Mouse (Mus musculus): ENCODE measurements around the gene Slc38a2. TPM values are rescaled to one million over a fixed set of nuclear protein-coding genes. Genes with fewer than 3 reads are reported as not detected.
A peak's percentile ranks its signal among the peaks of the same experiment; 100 is the strongest.

The Slc38a2 gene
- polyA plus RNA-seq, 1 experiment from 2014 or later: 190 TPM

DNA sequence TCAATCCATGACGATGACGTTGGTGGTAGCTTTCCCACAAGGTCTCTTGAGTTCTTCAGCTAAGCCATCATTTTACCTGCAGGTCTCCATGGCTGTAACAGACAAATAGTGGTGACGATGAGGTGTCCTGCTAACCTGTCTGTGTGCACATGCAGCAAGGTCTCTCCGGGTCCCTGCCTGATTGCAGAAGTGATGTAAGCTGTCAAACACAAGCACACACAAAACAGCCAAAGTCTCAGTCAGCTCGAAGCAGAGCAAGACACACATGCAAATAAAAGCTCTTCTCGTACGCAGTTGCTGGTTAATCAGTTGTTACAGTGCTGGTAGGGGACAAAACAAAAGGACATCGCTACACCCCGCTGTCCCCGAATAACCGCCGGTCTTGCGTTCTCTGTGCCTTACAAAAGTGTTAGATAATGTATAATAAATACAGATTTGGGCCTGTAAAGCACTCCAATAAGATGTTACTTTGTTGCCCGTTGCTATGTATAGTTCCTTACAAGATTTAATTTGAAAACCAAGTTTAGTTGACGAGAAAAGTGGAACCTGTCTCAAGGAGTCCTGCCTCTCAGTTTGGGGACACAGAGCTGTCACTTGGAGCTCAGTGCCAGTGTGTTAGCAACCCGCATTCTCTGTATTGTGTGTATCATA, 43.2 kb upstream of the Slc38a2 start:
- 90% methylated on average over 16 of the region's 16 CpGs for WGBS
- no peak for ATAC-seq (replicated peaks; ENCODE audit: extremely low read depth, insufficient read depth, low FRiP score)
- no peaks in the 10 kb centered on the region for H3K27me3 ChIP-seq (ENCODE audit: control insufficient read depth, insufficient read depth, low read length)
- peak overlapping the region; percentile 92 for H3K27ac ChIP-seq (ENCODE audit: low read length)
- H3K4me3 ChIP-seq (ENCODE audit: low read length): no peak overlapping the region
- no peak overlapping the region for H3K4me2 ChIP-seq (ENCODE audit: low read depth, low read length)
- H3K4me1 ChIP-seq (ENCODE audit: control insufficient read depth, insufficient read depth, low read length): peaks cover 19% of the 10 kb centered on the region
- H3K9me3 ChIP-seq (replicated peaks; ENCODE audit: control insufficient read depth, low read length): no peaks in the 10 kb centered on the region
- no peaks in the 10 kb centered on the region for H3K36me3 ChIP-seq (ENCODE audit: control insufficient read depth, insufficient read depth)
- H3K9ac ChIP-seq (ENCODE audit: low read length): no peak overlapping the region

DNA sequence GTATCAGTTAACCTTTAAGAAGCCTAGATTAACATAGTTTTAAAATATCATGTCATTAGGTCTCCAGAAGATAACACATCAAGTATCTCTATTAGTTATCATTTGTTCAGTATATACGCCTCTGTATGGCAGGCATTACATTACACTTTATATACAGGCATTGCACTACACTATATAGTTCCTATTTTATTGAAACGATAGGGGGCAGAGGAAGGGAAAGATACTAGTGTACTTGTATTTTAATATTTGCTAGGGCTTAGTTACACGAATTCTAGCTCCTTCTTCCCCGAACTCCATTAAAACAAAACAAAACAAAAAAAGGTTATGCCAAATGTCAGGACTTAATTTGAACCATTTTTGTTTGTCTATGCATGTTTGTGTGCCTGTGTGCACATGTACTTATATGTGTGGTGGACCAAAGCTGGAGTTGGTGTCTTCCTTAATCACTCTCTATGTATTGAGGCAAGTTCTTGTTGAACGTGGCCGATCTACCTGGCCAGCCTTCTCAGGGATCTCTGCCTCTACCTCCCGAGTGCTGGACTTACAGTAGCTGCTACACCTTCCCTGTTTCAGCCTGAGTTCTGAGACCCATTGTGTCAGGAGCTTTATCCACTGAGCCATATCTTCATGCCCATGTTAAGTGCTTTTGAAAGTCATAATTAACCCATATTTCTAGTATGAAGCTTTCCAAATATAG, 41.5 kb upstream of the Slc38a2 start:
- Histone ChIP-seq H3K4me3 (ENCODE audit: low read length) (no peak overlapping the region), H3K4me1 (ENCODE audit: control insufficient read depth, insufficient read depth, low read length) (peaks cover 17% of the 10 kb centered on the region), H3K9me3 (replicated peaks; ENCODE audit: control insufficient read depth, low read length) (no peaks in the 10 kb centered on the region), H3K9ac (ENCODE audit: low read length) (no peak overlapping the region), H3K4me2 (ENCODE audit: low read depth, low read length) (no peak overlapping the region), H3K27me3 (ENCODE audit: control insufficient read depth, insufficient read depth, low read length) (no peaks in the 10 kb centered on the region), H3K27ac (ENCODE audit: low read length) (no peak overlapping the region), H3K36me3 (ENCODE audit: control insufficient read depth, insufficient read depth) (no peaks in the 10 kb centered on the region)
- 86% methylated on average over 7 of the region's 7 CpGs for WGBS
- ATAC-seq (replicated peaks; ENCODE audit: extremely low read depth, insufficient read depth, low FRiP score): no peak

DNA sequence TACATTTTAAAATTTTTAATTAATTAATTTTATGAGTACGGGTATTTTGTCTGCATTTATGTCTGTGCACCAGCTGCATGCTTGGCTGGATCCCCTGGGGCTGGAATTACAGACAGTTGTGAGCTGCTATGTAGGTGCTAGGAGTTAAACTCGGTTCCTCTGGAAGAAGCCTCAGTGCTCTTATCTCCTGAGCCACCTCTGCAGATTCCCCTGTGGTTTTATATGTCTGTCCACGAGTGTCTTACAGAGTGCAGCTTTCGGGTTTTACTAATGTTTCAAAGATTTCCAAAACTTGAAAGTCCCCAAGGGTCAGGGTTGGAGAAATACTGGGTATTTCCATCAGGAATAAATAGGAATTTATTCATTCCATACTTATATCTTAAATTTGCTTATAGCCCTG, 40.6 kb upstream of the Slc38a2 start:
- H3K36me3 ChIP-seq (ENCODE audit: control insufficient read depth, insufficient read depth): no peaks in the 10 kb centered on the region
- no peaks in the 10 kb centered on the region for H3K9me3 ChIP-seq (replicated peaks; ENCODE audit: control insufficient read depth, low read length)
- H3K27ac ChIP-seq (ENCODE audit: low read length): no peak overlapping the region
- H3K27me3 ChIP-seq (ENCODE audit: control insufficient read depth, insufficient read depth, low read length): no peaks in the 10 kb centered on the region
- no peak overlapping the region for H3K4me2 ChIP-seq (ENCODE audit: low read depth, low read length)
- peaks cover 17% of the 10 kb centered on the region for H3K4me1 ChIP-seq (ENCODE audit: control insufficient read depth, insufficient read depth, low read length)
- H3K9ac ChIP-seq (ENCODE audit: low read length): no peak overlapping the region
- WGBS: 55% methylated on average over 4 of the region's 4 CpGs
- ATAC-seq (replicated peaks; ENCODE audit: extremely low read depth, insufficient read depth, low FRiP score): no peak
- H3K4me3 ChIP-seq (ENCODE audit: low read length): no peak overlapping the region

DNA sequence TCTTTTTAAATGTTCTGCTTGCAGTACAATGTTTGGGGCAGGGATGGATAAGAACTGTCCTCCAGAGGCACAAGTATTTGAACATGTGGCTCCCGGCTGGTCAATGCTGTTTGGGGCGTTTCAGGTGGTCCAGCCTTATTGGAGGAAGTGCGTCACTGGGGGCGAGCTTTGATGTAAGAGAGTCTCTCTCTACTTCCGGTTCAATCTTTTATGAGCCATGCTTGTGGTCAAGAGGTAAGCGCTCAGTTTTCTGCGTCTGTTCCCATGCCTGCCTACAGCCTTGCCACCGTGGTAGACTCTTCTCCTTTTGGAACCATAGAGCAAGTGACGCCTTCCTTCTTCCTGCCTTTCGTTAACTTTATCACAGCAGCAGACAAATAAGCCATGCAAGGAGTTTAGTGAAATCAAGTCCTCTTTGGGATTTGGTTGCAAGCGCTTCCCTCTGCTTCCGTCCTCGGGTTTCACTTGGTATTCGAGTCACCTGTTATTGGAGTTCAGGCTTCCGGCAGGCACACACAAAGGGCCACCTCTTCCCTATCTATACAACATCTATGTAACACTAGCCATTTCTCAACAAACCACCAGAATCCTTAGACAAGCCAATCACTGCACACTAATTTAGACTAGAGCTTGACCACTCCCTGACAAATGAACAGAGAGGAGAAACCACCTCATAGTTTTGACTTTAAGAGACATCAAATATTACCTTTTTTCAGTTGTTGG, 37.3 kb upstream of the Slc38a2 start:
- 77% methylated on average over 15 of the region's 15 CpGs for WGBS
- Histone ChIP-seq H3K4me1 (ENCODE audit: control insufficient read depth, insufficient read depth, low read length) (peaks cover 10% of the 10 kb centered on the region), H3K27me3 (ENCODE audit: control insufficient read depth, insufficient read depth, low read length) (no peaks in the 10 kb centered on the region), H3K9ac (ENCODE audit: low read length) (no peak overlapping the region), H3K4me2 (ENCODE audit: low read depth, low read length) (no peak overlapping the region), H3K36me3 (ENCODE audit: control insufficient read depth, insufficient read depth) (no peaks in the 10 kb centered on the region), H3K27ac (ENCODE audit: low read length) (no peak overlapping the region), H3K4me3 (ENCODE audit: low read length) (no peak overlapping the region), H3K9me3 (replicated peaks; ENCODE audit: control insufficient read depth, low read length) (no peaks in the 10 kb centered on the region)
- ATAC-seq (replicated peaks; ENCODE audit: extremely low read depth, insufficient read depth, low FRiP score): no peak

- WGBS: 79% methylated on average over 15 of the region's 15 CpGs
Observed at GRCm38 (mm10) chr15:96735562-96736160, 36.1 kb upstream of the Slc38a2 start.

GRCm38 (mm10) chr15:96734423-96734822, 34.9 kb upstream of the Slc38a2 start:
- Histone ChIP-seq H3K9ac (ENCODE audit: low read length) (no peak overlapping the region), H3K4me2 (ENCODE audit: low read depth, low read length) (no peak overlapping the region), H3K4me1 (ENCODE audit: control insufficient read depth, insufficient read depth, low read length) (peaks cover 17% of the 10 kb centered on the region), H3K36me3 (ENCODE audit: control insufficient read depth, insufficient read depth) (no peaks in the 10 kb centered on the region), H3K27ac (ENCODE audit: low read length) (peak overlapping the region; percentile 72), H3K27me3 (ENCODE audit: control insufficient read depth, insufficient read depth, low read length) (no peaks in the 10 kb centered on the region), H3K4me3 (ENCODE audit: low read length) (no peak overlapping the region), H3K9me3 (replicated peaks; ENCODE audit: control insufficient read depth, low read length) (no peaks in the 10 kb centered on the region)
- ATAC-seq (replicated peaks; ENCODE audit: extremely low read depth, insufficient read depth, low FRiP score): no peak
- WGBS: 36% methylated on average over 7 of the region's 7 CpGs

More at GRCm38 (mm10) chr15:96735562-96736160, 36.1 kb upstream of the Slc38a2 start:
- H3K27ac ChIP-seq (ENCODE audit: low read length): no peak overlapping the region
- no peak overlapping the region for H3K4me2 ChIP-seq (ENCODE audit: low read depth, low read length)
- no peak overlapping the region for H3K4me3 ChIP-seq (ENCODE audit: low read length)
- ATAC-seq (replicated peaks; ENCODE audit: extremely low read depth, insufficient read depth, low FRiP score): no peak
- no peak overlapping the region for H3K9ac ChIP-seq (ENCODE audit: low read length)
- H3K9me3 ChIP-seq (replicated peaks; ENCODE audit: control insufficient read depth, low read length): no peaks in the 10 kb centered on the region
- no peaks in the 10 kb centered on the region for H3K36me3 ChIP-seq (ENCODE audit: control insufficient read depth, insufficient read depth)
- H3K27me3 ChIP-seq (ENCODE audit: control insufficient read depth, insufficient read depth, low read length): no peaks in the 10 kb centered on the region
- H3K4me1 ChIP-seq (ENCODE audit: control insufficient read depth, insufficient read depth, low read length): peaks cover 10% of the 10 kb centered on the region

DNA sequence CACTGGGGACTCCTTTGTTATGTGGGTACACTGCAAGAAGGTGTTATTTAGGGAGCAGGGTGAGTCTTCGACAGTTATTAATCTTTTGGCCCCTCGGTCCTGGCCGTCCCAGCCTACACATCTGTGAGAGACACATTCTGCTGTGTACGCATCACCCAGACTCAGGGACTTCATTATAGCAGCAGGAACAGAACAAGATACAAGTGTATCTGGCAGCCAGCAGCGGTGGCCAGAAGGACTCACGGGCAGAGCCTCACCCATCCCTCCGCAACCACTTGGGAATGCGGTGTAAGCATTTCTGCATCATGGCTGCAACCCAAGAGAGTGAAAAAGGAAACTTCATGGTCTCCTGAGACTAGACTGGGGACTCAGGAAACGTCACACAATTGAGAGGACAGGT, 30.9 kb upstream of the Slc38a2 start:
- 77% methylated on average over 9 of the region's 9 CpGs for WGBS
- Histone ChIP-seq H3K9ac (ENCODE audit: low read length) (no peak overlapping the region), H3K27me3 (ENCODE audit: control insufficient read depth, insufficient read depth, low read length) (no peaks in the 10 kb centered on the region), H3K4me3 (ENCODE audit: low read length) (no peak overlapping the region), H3K4me2 (ENCODE audit: low read depth, low read length) (no peak overlapping the region), H3K4me1 (ENCODE audit: control insufficient read depth, insufficient read depth, low read length) (peaks cover 19% of the 10 kb centered on the region), H3K36me3 (ENCODE audit: control insufficient read depth, insufficient read depth) (no peaks in the 10 kb centered on the region), H3K9me3 (replicated peaks; ENCODE audit: control insufficient read depth, low read length) (no peaks in the 10 kb centered on the region), H3K27ac (ENCODE audit: low read length) (peak overlapping the region; percentile 14; the same call in 1 of the 2 replicates)
- ATAC-seq (replicated peaks; ENCODE audit: extremely low read depth, insufficient read depth, low FRiP score): no peak

DNA sequence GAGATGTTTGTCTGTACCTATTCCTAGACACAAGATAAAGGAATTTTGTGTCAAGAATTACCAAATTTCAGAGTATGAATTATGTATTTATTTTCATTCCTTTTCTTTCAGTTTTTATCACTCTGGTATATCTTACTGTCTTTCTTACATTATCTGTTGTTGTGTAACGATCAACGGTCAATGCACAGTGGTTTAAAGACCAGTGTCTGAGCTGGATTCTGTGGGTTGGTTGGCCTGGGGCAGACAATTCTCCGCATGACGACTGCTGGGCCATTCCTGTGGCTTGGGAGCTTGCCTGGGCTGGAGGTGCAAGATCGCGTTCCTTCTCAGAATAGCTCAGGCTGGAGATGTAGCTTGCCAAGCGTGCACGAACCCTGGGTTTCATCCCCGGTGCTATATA, 30.3 kb upstream of the Slc38a2 start:
- no peak; the same call in 1 of the 2 replicates for ATAC-seq (replicated peaks; ENCODE audit: extremely low read depth, insufficient read depth, low FRiP score)
- 55% methylated on average over 9 of the region's 9 CpGs for WGBS
- Histone ChIP-seq H3K4me2 (ENCODE audit: low read depth, low read length) (no peak overlapping the region), H3K4me3 (ENCODE audit: low read length) (no peak overlapping the region), H3K4me1 (ENCODE audit: control insufficient read depth, insufficient read depth, low read length) (peaks cover 19% of the 10 kb centered on the region), H3K9me3 (replicated peaks; ENCODE audit: control insufficient read depth, low read length) (no peaks in the 10 kb centered on the region), H3K9ac (ENCODE audit: low read length) (no peak overlapping the region), H3K27me3 (ENCODE audit: control insufficient read depth, insufficient read depth, low read length) (no peaks in the 10 kb centered on the region), H3K27ac (ENCODE audit: low read length) (peak overlapping the region; percentile 14; the same call in 1 of the 2 replicates), H3K36me3 (ENCODE audit: control insufficient read depth, insufficient read depth) (no peaks in the 10 kb centered on the region)

Data from heart, embryonic 16.5 days (tissue).